Mouse (Mus musculus): ENCODE data around the gene Ctnnd2.

Ctnnd2 gene

GRCm38 (mm10) chr15:31006050-31006824 lies 833.8 kb downstream of the Ctnnd2 start:
- no peak for DNase-seq

GRCm38 (mm10) chr15:31006825-31007157 lies 834.4 kb downstream of the Ctnnd2 start:
- no peak for DNase-seq

GRCm38 (mm10) chr15:31008594-31008993 lies 836.2 kb downstream of the Ctnnd2 start:
- no peak for DNase-seq

- DNase-seq = no peak
These were observed 848.4 kb downstream of the Ctnnd2 start for GRCm38 (mm10) chr15:31020769-31021168.

DNA sequence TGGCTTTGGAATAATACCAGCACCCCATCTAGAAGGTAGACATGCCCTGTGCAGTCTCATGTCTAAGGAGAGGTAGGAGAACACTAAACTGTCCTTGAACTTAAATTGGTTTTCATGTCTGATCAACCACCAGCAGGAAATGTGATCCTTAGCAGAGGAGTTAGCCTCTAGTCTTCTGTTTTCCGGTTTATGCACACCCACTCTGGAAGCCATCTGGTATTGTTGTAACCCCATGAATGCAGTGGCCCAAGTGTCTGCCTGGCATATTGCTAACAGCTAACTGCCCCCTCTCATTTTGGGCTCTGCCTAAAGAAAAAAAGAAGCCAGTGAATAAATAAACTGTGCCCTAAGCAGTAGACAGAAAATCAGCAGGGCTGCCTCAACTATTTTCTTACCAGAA lies 849.6 kb downstream of the Ctnnd2 start:
- no peak for DNase-seq

DNA sequence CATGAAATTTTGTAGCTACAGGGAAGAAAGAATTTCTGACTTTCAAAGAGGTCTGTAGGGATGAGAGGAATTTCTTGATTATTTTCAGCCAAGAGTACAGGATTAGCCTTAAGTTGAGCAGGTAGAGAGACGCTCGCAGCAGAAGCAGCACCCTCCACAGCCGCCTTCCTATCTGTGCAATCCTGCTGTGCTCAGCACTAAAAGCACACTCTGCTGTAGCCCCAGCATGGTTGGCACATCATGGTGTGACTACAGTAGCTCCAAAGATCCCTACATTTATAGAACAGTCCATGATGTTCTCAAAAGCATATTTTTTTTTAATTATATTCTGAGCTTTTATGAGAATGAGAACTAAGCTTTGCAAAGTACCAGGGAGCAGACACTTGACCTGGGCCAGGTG lies 850.1 kb downstream of the Ctnnd2 start:
- DNase-seq = no peak

GRCm38 (mm10) chr15:31023766-31024165 lies 851.4 kb downstream of the Ctnnd2 start:
- DNase-seq = no peak

DNA sequence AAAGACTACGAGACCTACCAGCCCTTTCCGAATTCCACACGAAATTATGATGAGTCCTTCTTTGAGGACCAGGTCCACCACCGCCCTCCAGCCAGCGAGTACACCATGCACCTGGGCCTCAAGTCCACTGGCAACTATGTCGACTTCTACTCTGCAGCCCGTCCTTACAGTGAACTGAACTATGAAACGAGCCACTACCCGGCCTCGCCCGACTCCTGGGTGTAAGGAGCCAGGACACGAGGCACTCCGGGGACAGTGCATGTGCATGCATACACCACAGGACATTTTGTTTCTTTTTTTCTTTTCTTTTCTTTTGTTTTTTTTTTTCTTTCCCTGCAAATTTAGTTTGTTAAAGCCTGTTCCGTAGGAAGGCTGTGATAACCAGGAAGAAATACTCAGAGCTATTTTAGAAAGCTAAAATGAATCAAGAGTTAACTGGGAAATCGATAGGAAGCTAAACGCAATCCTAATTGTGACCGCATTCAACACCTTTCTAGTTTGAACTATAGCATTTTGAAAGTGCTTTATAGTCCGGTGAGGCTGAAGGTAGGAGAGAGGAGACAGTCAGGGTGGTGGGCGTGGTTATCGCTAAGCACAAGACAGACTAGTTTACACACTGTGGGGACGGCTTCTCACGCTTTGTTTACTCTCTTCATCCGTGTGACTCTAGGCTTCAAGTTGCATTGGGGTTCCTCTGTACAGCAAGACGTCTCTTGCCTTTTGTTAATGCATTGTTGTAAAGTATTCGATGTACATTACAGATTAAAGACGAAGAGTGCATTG lies 855.2 kb downstream of the Ctnnd2 start:
- DNase-seq = no peak

- no peak for DNase-seq
These were observed 872.6 kb downstream of the Ctnnd2 start for GRCm38 (mm10) chr15:31044983-31045382.

DNA sequence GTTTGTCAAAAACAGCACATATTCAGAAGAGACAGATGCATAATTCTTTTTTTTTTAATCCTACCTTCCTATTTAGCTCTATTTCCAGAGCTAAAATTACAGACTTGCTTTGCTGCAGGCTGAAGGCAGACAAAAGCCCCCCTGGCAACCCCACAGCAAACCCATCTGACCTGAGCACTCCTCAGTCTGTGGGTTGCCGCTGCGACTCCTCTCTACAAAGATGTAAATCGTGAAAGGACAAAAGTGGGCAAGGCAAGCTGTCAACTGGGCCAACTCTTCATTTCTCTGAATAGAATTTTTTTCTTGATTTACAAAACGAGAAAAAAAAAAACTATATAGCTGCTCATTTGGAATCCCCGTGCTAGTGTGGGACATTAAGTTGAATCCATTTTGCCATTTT lies 879.1 kb downstream of the Ctnnd2 start:
- DNase-seq = no peak

DNA sequence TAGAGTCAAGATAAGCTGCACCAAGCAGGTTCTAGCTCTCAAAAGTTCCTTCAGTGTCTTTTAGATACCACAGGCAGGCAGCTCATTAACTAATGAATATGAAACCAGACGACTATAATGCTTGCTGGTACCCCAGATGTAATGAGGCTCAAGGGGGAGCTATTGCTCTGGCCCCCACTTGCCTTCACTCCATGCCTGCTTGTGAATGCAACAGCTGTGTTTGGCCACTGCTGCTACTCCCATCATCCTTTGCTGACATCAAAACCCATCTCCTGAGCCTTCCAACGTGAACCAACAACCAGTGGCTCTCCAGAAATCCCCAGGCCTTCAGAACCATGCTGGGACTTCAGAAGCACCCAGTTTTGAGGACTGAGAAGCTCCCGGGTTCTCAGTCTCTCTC lies 883.8 kb downstream of the Ctnnd2 start:
- no peak for DNase-seq

DNA sequence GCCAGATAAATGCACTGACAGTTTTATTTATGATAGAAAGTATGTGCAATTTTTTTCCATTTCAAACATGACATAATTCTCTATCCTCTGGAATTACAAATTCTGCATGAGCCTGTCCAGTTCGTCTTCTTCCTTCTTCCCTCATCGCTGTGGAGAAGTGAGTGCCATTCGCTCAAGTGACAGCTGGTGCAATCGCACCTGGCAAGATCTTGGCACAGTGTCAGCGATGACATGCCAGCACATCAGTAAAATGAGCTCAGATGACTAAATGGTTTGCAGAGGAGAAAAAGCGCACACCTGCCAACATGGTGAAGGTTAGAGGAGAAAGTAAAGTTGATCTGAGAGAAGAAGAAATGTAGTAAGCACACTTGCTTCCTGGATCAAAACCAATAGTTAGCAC lies 885.9 kb downstream of the Ctnnd2 start:
- no peak for DNase-seq

- no peak for DNase-seq
These were observed 891.3 kb downstream of the Ctnnd2 start for GRCm38 (mm10) chr15:31063734-31064133.

- DNase-seq = no peak
These were observed 895.7 kb downstream of the Ctnnd2 start for GRCm38 (mm10) chr15:31068127-31068526.

GRCm38 (mm10) chr15:31070311-31070710 lies 897.9 kb downstream of the Ctnnd2 start:
- no peak for DNase-seq
